Mouse (Mus musculus): Measurements from ENCODE around the gene Lyz1. TPM values are rescaled to one million over a fixed set of nuclear protein-coding genes. Genes with fewer than 3 reads are reported as not detected.

The Lyz1 gene
- polyA plus RNA-seq (2014; fragmentation: Nextera tagmentation; extraction: Ambion mirVana), result 0.18 TPM in 1 of 2 replicates, not detected in the other

DNA sequence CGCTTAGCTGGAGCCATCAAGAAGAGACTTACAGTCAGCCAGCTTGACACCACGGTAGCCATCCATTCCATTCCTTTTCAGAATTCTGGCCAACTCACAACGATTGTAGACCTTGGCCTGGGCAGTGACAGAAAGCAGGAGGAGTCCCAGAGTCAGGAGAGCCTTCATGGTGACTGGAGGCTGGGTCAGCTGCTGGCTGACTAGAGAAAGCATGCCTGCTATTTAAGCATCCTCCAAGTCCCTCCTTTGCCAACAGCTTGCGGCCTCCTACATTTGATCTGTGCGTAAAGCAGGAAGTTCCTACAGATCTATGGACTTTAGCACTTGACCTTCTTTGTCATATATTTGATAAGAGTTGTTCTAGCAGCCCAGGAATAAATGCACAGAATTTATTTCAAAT, at the start of gene Lyz1:
Gene Lyz1, minus strand, starts transcription at position 198 of the 400 bp plus-strand sequence.
- 78% methylated on average over 5 of the region's 5 CpGs for WGBS
- no peak within 1 kb of the TSS for H3K4me3 ChIP-seq (ENCODE audit: low read depth, low read length)
- ATAC-seq (ENCODE audit: low read depth), result no peak

DNA sequence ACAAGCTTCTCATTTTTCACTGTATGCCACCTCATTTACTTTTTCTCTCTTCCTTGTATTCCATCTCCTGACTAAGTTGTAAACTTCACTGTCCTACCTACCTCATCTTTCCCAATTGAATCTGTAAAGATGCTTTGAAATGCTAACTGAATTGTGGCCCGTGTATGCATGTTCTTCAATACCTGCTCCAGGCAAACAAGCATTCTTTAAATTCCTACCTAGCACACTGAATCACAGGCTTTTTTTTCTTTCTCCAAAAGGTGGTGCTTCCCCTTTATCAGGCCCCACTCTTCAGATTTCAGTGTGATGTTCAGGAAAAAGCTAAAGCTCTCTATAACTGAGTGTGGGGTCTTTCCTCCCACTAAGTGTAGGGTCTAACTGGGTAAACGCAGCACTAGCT, 49.7 kb upstream of the Lyz1 start:
- Histone ChIP-seq H3K4me1 (ENCODE audit: control insufficient read depth, insufficient read depth, low read length) (no peaks in the 10 kb centered on the region), H3K4me2 (ENCODE audit: low read depth, low read length) (no peak overlapping the region), H3K9me3 (ENCODE audit: control insufficient read depth, low read length) (no peaks in the 10 kb centered on the region), H3K27ac (replicated peaks; ENCODE audit: low read depth, low read length) (peak overlapping the region; percentile 10; the same call in 1 of the 2 replicates), H3K9ac (ENCODE audit: low read depth, low read length) (no peak overlapping the region), H3K36me3 (ENCODE audit: control insufficient read depth, insufficient read depth, low read length) (peaks cover 12% of the 10 kb centered on the region; the same call in 1 of the 2 replicates), H3K4me3 (ENCODE audit: low read depth, low read length) (no peak overlapping the region), H3K27me3 (replicated peaks; ENCODE audit: control insufficient read depth, insufficient read depth, low read length) (no peaks in the 10 kb centered on the region)
- DNase-seq (ENCODE audit: low spot score) (peak; percentile 19), ATAC-seq (ENCODE audit: low read depth) (no peak)
- WGBS, result 61% methylated on average over 2 of the region's 2 CpGs

More for the DNA sequence above, at the start of gene Lyz1:
- H3K4me2 ChIP-seq (ENCODE audit: low read depth, low read length), result no peak within 1 kb of the TSS
- no peak for DNase-seq (ENCODE audit: low spot score)
- H3K36me3 ChIP-seq (ENCODE audit: control insufficient read depth, insufficient read depth, low read length), result no peaks in the 10 kb centered on the region
- H3K9me3 ChIP-seq (ENCODE audit: control insufficient read depth, low read length), result no peaks in the 10 kb centered on the region
- H3K27me3 ChIP-seq (replicated peaks; ENCODE audit: control insufficient read depth, insufficient read depth, low read length), result no peaks in the 10 kb centered on the region
- no peak within 1 kb of the TSS for H3K9ac ChIP-seq (ENCODE audit: low read depth, low read length)
- H3K27ac ChIP-seq (replicated peaks; ENCODE audit: low read depth, low read length), result no peak within 1 kb of the TSS
- no peaks in the 10 kb centered on the region for H3K4me1 ChIP-seq (ENCODE audit: control insufficient read depth, insufficient read depth, low read length)

DNA sequence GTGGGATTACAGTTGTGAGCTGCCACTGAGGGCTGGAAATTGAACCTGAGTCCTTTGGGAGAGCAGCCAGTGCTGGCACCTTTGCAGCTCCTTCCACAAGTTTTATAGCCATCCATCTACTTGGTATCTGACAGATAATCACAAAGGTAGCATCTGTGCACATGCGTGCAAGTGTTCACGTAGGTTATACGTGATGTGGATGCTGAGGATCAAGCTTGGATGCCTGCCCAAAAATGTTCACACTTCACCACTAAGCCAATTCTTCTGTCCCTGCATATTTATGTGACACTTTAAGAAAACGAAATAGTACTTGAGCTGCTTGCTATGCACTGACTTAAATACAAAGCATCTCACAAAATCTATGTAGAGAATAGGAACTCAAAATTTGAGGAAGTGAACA, 48.4 kb upstream of the Lyz1 start:
- Histone ChIP-seq H3K9me3 (ENCODE audit: control insufficient read depth, low read length) (no peaks in the 10 kb centered on the region), H3K27ac (replicated peaks; ENCODE audit: low read depth, low read length) (no peak overlapping the region), H3K4me2 (ENCODE audit: low read depth, low read length) (no peak overlapping the region), H3K9ac (ENCODE audit: low read depth, low read length) (no peak overlapping the region), H3K36me3 (ENCODE audit: control insufficient read depth, insufficient read depth, low read length) (no peaks in the 10 kb centered on the region), H3K4me3 (ENCODE audit: low read depth, low read length) (no peak overlapping the region), H3K27me3 (replicated peaks; ENCODE audit: control insufficient read depth, insufficient read depth, low read length) (no peaks in the 10 kb centered on the region), H3K4me1 (ENCODE audit: control insufficient read depth, insufficient read depth, low read length) (no peaks in the 10 kb centered on the region)
- ATAC-seq (ENCODE audit: low read depth) (no peak), DNase-seq (ENCODE audit: low spot score) (peak; percentile 17)
- 79% methylated on average over 4 of the region's 4 CpGs for WGBS

DNA sequence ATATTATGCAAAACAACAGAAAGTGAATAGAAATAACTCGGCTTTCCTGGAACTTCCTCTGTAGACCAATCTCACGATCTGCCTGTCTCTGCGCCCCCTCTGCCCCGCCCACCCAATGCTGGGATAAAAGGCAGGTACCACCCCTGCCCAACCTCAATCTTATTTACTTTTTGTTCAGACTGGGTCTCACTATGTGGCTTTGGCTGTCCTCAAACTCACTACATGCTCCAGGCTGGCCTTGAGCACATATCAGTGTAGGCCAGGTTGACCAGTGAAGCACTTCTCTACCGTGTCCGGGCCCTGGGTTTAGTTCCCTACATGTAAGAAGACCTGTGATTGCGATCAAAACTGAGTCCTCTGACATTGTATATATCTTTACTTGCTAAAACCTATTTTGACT, 46.6 kb upstream of the Lyz1 start:
- Histone ChIP-seq H3K9ac (ENCODE audit: low read depth, low read length) (no peak overlapping the region), H3K27me3 (replicated peaks; ENCODE audit: control insufficient read depth, insufficient read depth, low read length) (no peaks in the 10 kb centered on the region), H3K4me1 (ENCODE audit: control insufficient read depth, insufficient read depth, low read length) (no peaks in the 10 kb centered on the region), H3K4me3 (ENCODE audit: low read depth, low read length) (no peak overlapping the region), H3K36me3 (ENCODE audit: control insufficient read depth, insufficient read depth, low read length) (no peaks in the 10 kb centered on the region), H3K27ac (replicated peaks; ENCODE audit: low read depth, low read length) (no peak overlapping the region), H3K4me2 (ENCODE audit: low read depth, low read length) (no peak overlapping the region), H3K9me3 (ENCODE audit: control insufficient read depth, low read length) (no peaks in the 10 kb centered on the region)
- WGBS, result 86% methylated on average over 7 of the region's 7 CpGs
- ATAC-seq (ENCODE audit: low read depth), result no peak
- DNase-seq (ENCODE audit: low spot score), result no peak

DNA sequence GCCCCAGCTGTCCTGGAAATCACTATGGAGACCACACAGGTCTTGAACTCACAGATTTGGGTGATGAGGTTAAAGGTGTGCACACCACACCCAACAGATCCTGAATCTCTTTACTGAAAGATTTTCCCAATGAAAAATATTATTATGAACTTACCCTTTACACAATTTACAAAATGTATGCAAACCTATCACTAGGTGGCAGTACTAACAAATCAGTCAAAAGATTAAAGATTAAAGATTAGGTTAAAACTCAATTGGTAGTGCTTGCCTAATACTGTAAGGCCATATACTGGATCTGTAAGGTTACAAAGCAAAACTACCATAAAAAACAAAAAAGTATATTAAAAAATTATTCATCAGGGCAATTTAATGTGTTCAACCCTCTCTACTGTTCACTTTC, 45.3 kb upstream of the Lyz1 start:
- DNase-seq (ENCODE audit: low spot score) (no peak), ATAC-seq (ENCODE audit: low read depth) (no peak)
- Histone ChIP-seq H3K4me3 (ENCODE audit: low read depth, low read length) (no peak overlapping the region), H3K9ac (ENCODE audit: low read depth, low read length) (no peak overlapping the region), H3K4me2 (ENCODE audit: low read depth, low read length) (no peak overlapping the region), H3K27me3 (replicated peaks; ENCODE audit: control insufficient read depth, insufficient read depth, low read length) (no peaks in the 10 kb centered on the region), H3K4me1 (ENCODE audit: control insufficient read depth, insufficient read depth, low read length) (no peaks in the 10 kb centered on the region), H3K27ac (replicated peaks; ENCODE audit: low read depth, low read length) (no peak overlapping the region), H3K36me3 (ENCODE audit: control insufficient read depth, insufficient read depth, low read length) (no peaks in the 10 kb centered on the region), H3K9me3 (ENCODE audit: control insufficient read depth, low read length) (no peaks in the 10 kb centered on the region)

DNA sequence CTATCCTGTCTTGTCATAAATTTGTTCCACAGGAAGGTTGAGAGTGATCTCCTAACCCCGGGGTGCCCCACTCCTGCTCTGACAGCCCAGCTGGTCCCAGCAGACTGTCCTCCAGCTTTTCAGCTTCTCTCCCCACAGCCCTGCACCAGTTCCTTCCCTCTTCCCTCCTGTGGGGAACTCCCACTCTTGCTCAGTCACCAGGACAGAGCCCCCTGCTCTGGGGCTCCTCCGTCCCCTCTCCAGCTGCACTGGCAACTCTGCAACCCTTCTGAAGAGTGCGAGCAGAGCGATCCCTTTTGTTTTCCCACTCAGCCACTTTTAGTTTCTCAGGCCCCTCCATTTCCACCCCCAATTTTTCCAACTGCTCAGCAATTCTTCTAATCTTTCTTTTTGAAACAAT, 43.0 kb upstream of the Lyz1 start:
- 32% methylated on average over 4 of the region's 4 CpGs for WGBS
- H3K9ac ChIP-seq (ENCODE audit: low read depth, low read length), result no peak overlapping the region
- ATAC-seq (ENCODE audit: low read depth) (no peak), DNase-seq (ENCODE audit: low spot score) (peak; percentile 21)
- H3K36me3 ChIP-seq (ENCODE audit: control insufficient read depth, insufficient read depth, low read length), result no peaks in the 10 kb centered on the region
- no peaks in the 10 kb centered on the region for H3K9me3 ChIP-seq (ENCODE audit: control insufficient read depth, low read length)
- H3K27ac ChIP-seq (replicated peaks; ENCODE audit: low read depth, low read length), result no peak overlapping the region
- H3K4me2 ChIP-seq (ENCODE audit: low read depth, low read length), result no peak overlapping the region
- no peaks in the 10 kb centered on the region for H3K4me1 ChIP-seq (ENCODE audit: control insufficient read depth, insufficient read depth, low read length)
- H3K27me3 ChIP-seq (replicated peaks; ENCODE audit: control insufficient read depth, insufficient read depth, low read length), result no peaks in the 10 kb centered on the region
- H3K4me3 ChIP-seq (ENCODE audit: low read depth, low read length), result no peak overlapping the region

DNA sequence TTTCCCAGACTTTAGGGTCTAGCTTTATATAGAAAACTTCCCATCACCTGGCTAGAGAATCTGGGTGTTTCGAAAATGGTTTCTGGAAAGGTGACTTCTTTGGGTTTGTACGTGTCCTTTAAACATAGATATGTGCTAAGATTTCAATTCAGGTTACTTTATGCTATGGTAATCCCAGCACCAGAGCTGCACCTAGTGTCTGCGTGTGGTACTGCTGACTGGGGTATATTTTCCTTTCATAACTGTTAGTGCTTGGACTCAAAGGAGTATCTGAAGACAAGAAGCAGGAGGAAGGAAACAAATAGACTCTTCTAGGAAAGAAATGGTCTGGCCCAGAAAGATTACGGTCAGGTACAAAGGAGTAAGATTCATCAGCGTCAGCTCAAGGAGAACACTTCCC, 37.9 kb upstream of the Lyz1 start:
- Histone ChIP-seq H3K4me3 (ENCODE audit: low read depth, low read length) (no peak overlapping the region), H3K4me2 (ENCODE audit: low read depth, low read length) (no peak overlapping the region)

DNA sequence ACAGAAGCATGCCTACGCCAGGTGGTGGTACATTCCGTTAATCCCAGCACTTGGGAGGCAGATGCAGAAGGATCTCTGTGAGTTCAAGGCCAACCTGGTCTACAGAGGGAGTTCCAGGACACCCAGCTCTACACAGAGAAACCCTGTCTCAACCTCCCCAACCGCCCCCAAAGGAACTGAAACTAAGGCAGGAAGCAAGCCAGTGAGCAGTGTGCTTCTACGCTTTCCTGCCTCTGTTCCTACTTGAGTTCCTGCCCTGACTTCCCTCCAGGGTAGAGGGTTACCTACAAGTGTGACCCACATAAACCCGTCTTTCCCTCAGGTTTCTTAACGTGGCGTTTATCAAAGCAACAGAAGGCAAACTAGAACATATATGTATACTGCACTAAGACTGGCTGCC, 31.1 kb upstream of the Lyz1 start:
- Histone ChIP-seq H3K4me3 (ENCODE audit: low read depth, low read length) (no peak overlapping the region), H3K9ac (ENCODE audit: low read depth, low read length) (no peak overlapping the region), H3K9me3 (ENCODE audit: control insufficient read depth, low read length) (no peaks in the 10 kb centered on the region), H3K4me1 (ENCODE audit: control insufficient read depth, insufficient read depth, low read length) (no peaks in the 10 kb centered on the region), H3K36me3 (ENCODE audit: control insufficient read depth, insufficient read depth, low read length) (no peaks in the 10 kb centered on the region), H3K27me3 (replicated peaks; ENCODE audit: control insufficient read depth, insufficient read depth, low read length) (no peaks in the 10 kb centered on the region), H3K27ac (replicated peaks; ENCODE audit: low read depth, low read length) (no peak overlapping the region), H3K4me2 (ENCODE audit: low read depth, low read length) (no peak overlapping the region)
- DNase-seq (ENCODE audit: low spot score), result no peak
- WGBS, result 85% methylated on average over 7 of the region's 7 CpGs
- ATAC-seq (ENCODE audit: low read depth), result no peak

More for the DNA sequence above, 37.9 kb upstream of the Lyz1 start:
- H3K4me1 ChIP-seq (ENCODE audit: control insufficient read depth, insufficient read depth, low read length), result no peaks in the 10 kb centered on the region
- no peak overlapping the region for H3K9ac ChIP-seq (ENCODE audit: low read depth, low read length)
- DNase-seq (ENCODE audit: low spot score) (no peak), ATAC-seq (ENCODE audit: low read depth) (no peak)
- 77% methylated on average over 5 of the region's 5 CpGs for WGBS
- H3K27me3 ChIP-seq (replicated peaks; ENCODE audit: control insufficient read depth, insufficient read depth, low read length), result no peaks in the 10 kb centered on the region
- no peaks in the 10 kb centered on the region for H3K36me3 ChIP-seq (ENCODE audit: control insufficient read depth, insufficient read depth, low read length)
- no peak overlapping the region for H3K27ac ChIP-seq (replicated peaks; ENCODE audit: low read depth, low read length)
- no peaks in the 10 kb centered on the region for H3K9me3 ChIP-seq (ENCODE audit: control insufficient read depth, low read length)

DNA sequence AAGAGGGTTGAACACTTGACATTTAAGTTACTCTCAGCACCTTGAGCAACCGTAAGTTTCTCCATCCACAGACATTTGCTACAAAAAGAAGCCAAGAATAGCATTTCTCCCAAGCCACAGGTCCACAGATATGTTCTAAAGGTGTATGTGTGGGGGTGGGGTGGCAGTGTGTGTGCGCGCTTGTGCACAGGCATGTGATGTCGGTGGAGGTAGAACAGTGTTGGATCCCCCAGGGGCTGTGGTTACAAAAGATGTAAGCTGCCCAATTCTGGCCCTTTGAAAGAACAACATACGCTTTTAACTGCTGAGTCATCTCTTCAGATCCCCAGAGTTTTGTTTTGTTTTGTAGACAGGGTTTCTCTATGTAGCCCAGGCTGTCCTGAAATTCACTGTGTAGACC, 30.0 kb upstream of the Lyz1 start:
- no peak for DNase-seq (ENCODE audit: low spot score)
- H3K9me3 ChIP-seq (ENCODE audit: control insufficient read depth, low read length), result no peaks in the 10 kb centered on the region
- H3K36me3 ChIP-seq (ENCODE audit: control insufficient read depth, insufficient read depth, low read length), result no peaks in the 10 kb centered on the region
- WGBS, result 85% methylated on average over 5 of the region's 5 CpGs
- ATAC-seq (ENCODE audit: low read depth), result no peak
- H3K4me3 ChIP-seq (ENCODE audit: low read depth, low read length), result no peak overlapping the region
- no peaks in the 10 kb centered on the region for H3K27me3 ChIP-seq (replicated peaks; ENCODE audit: control insufficient read depth, insufficient read depth, low read length)
- H3K9ac ChIP-seq (ENCODE audit: low read depth, low read length), result no peak overlapping the region
- H3K4me2 ChIP-seq (ENCODE audit: low read depth, low read length), result no peak overlapping the region
- no peak overlapping the region for H3K27ac ChIP-seq (replicated peaks; ENCODE audit: low read depth, low read length)
- no peaks in the 10 kb centered on the region for H3K4me1 ChIP-seq (ENCODE audit: control insufficient read depth, insufficient read depth, low read length)

All from embryonic facial prominence, embryonic 14.5 days (tissue).